Mouse (Mus musculus) olfactory bulb, adult 2 months (tissue): ENCODE data around the gene Ccdc158.

Source experiments
- CTCF ChIP-seq: fragments of 200-500 bp; IDR thresholded peaks from 2 replicates; pipeline ENCODE4 v1.5.1; 2012; ENCODE audit warnings: low read depth, mild to moderate bottlenecking, low read length, moderate library complexity; ENCODE audit not compliant: insufficient read depth
- POLR2A ChIP-seq: fragments of 200-500 bp; IDR thresholded peaks from 2 replicates; pipeline ENCODE4 v1.6.1; 2012; ENCODE audit warnings: mild to moderate bottlenecking, low read depth, low read length, moderate library complexity; ENCODE audit not compliant: insufficient read depth

DNA sequence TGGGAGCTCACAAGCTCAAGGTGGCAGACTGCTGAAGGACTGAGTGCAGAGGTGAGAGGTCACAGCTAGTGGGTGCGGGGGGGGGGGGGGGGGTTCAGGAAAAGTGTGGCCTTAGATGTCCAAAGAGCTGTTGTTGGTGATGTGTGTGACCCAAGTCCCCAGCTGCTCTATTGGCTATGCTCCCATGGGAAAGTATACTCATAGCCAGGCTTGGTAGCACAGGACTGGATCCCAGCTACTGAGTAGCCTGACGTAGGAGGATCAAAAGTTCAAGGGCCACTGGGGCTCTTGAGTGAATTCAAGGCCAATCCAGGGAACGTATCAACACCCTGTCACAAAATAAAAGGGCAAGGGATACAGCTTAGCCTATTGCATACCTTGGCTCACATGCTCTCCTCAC, 43.8 kb upstream of the Ccdc158 start:
- TF ChIP-seq CTCF = no peak
- TF ChIP-seq POLR2A = no peak
